Mouse (Mus musculus): ENCODE data around the gene Prkag2.

Prkag2 gene

DNA sequence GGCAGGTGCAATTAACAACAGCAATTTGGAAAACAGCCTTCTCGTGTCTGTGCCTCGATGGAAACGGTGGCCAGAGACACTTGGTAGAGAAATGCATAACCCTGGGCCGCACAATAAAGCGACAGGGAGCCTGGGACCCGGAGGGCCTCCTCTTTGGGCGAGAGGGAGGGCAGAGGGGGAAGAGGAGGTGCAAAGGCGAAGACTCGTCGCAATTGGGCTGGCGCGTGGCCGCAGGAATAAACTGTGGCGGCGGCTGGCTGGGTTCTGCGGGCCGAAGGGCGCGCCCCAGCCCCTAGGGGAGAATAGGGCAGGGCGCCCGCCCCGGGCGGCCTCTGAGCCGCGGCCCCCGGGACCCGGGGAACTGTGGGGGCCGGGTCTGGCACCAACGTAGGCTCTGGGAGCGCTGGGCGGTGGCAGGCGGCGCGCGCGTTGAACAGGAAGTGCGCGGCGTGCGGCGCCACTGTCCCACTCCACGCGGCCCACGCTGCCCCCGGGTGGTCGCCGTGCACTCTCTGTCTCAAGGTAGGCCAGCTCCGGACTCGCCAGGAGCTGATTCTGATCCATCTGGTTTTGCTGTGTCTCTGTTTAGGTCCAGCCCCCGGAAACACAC, at the start of gene Prkag2:
Gene Prkag2, minus strand, starts transcription at position 127 of the 610 bp plus-strand sequence.
- DNase-seq: peak; percentile 69 to 71

DNA sequence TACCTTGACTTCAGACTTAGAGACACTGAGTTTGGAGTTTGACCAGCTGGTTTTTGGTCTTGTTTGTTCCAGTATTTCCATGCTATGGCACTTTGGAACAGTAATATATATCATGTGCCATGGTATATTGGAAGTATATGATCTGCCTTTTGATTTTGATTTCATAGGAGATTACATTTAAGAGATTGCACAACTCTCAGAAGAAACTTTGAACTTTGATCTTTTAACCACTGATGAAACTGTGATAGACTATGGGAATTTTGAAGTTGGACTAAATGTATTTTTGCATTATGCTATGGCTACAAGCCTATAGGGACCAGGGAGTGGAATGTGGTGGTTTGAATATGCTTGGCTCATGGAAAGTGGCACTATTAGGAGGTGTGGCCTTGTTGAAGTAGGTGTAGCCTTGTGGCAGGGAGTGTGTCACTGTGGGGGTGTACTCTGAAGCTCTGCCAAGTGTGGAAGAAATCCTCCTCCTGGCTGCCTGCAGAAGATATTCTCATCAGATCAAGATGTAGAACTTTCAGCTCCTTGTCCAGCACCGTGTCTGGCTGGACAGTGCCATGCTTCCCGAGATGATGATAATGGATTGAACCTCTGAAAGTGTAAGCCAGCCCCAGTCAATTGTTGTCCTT, 49.0 kb upstream of the Prkag2 start:
- no peak for DNase-seq

DNA sequence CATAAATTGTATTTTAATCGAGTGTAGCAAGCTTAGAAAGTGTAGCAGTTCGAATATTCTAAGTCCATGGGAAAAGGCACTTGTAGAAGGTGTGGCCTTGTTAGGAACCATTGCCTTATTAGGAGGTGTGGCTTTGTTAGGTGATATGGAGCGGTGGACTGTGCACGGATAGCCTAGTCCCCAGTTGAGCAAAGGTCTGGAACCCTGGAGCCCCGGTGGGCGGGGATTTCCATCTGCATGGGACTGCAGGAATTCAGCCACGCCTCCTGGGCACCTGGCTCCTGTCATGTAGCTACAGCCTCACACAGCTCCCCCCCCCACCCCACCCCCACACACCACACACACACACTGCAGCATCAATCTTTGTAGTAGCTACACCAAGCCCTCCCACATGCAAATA, 46.3 kb upstream of the Prkag2 start:
- DNase-seq: no peak

GRCm38 (mm10) chr5:25127865-25128264, 27.4 kb upstream of the Prkag2 start:
- no peak for DNase-seq

GRCm38 (mm10) chr5:25125884-25126560, 25.6 kb upstream of the Prkag2 start:
- no peak for DNase-seq

DNA sequence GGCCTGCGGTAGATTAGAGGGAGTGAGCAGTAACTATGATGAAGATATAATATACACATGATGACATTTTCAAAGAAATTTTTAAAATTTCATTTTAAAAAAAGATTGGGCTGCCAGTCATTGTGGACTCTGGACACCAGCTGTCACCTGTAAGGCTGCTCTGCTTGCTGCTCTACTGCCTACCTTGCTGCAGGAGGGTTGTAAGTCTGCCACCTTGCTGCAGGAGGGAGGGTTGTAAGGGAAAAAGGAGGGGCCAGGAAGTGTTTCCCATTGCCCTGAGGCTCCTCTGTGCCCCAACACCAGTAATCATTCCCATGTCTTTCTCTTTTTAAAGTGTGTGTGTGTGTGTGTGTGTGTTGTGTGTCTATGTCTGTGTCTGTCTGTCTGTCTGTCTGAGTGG, 22.1 kb upstream of the Prkag2 start:
- DNase-seq: no peak

GRCm38 (mm10) chr5:25119148-25119547, 18.7 kb upstream of the Prkag2 start:
- DNase-seq: no peak

DNA sequence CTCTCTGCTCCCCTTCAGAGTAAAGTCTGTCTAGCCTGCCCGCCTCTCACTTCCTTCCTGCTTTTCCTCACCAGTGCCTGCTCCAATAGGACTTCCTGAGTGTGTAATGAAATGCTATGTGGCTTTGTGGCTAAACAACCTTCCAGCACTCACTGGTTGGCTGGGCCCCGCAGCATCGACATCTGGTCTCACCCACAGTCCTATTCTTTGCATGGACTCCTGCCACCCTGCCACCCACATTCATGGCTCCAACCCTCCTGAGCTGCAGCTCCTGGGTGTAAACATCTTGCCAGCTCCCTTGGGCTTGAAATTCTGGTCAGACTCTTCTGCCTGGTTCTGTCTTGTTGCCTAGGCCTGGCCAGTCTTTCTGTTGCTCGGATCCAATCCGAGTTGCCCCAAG, 15.6 kb upstream of the Prkag2 start:
- DNase-seq: no peak

GRCm38 (mm10) chr5:25115216-25115615, 14.8 kb upstream of the Prkag2 start:
- no peak for DNase-seq

DNA sequence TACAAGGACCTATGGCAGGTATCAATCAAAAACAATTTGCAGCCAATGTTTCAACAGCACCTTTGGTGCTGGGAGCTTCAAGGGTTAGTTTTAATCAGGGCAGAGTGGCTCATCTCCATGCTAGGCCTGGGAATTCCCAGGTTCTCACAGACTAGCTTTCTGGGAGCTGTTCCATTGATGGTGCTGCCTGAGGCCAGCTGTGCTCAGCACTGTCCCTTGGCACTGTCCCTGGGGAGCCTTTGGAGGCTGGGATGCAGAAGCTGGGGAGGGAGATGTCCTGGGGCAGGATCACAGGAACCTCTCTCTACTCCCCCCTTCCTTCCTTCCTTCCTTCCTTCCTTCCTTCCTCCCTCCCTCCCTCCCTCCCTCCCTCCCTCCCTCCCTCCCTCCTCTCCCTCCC, 13.7 kb upstream of the Prkag2 start:
- no peak for DNase-seq

GRCm38 (mm10) chr5:25110314-25110713, 9.9 kb upstream of the Prkag2 start:
- no peak for DNase-seq

DNA sequence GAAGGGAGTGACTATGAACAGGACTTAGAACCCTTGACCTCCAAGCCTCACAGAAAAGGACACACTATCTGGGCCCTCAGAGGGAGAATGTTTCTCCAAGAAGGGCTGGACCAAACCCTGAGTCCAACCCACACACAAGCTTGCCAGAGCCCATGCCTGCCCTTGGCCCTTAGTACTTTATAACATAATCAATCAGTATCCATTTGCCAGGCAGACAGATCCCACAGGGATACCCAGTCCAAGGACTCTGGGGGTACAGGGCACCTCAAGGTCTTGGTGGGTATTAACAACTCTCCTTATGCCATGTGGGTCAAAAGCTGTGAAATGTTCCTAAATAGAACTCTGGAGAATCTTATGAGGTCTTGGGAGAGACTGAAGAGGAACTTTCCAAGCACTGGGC, 5.3 kb upstream of the Prkag2 start:
- no peak for DNase-seq

GRCm38 (mm10) chr5:25101126-25101523, 683 bp upstream of the Prkag2 start:
- DNase-seq: peak; percentile 47 to 58

GRCm38 (mm10) chr5:25100157-25100515, 306 bp downstream of the Prkag2 start:
- DNase-seq: peak; percentile 20 to 46

DNA sequence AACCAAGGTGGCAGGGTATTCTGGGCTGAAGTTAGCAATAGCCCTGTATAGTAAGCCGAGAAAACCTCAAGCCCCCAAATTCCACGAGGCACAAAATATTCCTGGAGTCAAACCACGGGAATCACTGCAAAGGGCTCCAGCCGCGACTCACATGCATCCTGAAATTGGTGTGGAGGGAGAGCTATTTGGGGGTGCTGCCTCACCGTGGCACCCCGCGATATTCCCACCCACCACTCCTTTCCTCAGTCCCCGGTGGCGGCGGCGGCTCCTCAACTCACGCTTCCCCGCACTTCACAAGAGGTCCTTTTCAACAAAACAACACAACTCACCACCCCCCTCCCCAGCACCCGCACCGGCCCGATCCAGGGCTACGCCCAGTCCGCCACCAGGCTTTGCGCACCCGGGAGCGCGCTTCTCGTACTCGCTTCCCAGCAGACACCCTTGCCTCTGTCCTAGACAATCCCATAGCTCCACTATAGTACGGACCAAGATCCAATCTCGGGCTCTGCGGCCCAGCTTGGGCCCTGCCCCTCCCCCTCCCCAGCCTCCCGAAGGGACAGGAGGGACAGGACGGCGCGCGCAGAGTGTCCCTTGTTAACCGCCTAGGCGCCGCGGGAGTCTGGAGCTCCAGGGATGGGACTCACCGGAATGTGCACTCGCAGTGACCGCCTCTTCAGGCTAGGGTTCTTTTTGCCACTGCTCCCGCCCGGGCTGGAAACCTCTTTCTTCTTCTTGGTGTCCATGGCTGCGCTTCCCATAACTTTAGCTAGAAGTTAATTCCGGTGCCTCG, 880 bp downstream of the Prkag2 start:
- DNase-seq: peak in 1 of 2 experiments; percentile 38

GRCm38 (mm10) chr5:25097891-25098290, 2.6 kb downstream of the Prkag2 start:
- no peak for DNase-seq

GRCm38 (mm10) chr5:25096431-25096830, 4.0 kb downstream of the Prkag2 start:
- no peak for DNase-seq

DNA sequence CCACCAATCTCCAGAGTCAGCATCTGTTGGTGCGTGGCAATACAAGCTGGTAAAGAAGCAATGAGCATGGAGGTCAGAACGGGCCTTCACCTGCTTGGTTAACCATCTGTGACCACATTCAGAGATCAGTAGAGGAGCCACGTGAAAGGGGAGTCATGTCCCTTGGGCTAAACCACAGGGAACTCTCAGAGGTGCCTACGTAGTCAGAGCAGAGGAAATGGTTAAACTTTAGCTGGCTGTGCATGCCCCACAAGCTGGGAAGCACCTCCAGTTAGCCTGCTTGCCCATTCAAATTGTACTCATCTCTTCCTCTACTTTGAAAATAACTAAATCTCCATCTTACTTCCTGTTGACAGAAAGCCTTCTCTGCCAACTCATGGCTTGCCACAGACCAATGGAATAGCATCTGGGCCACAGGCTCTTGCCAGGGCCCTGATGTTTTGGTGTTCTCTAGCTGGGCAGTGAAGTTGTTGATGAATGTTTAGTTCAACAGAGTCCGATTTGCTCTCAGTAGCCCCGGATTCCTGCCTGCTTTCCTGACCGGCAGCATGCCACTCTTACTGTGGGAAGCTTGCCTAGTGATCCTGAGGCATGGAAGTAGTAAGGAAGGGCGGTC, 7.7 kb downstream of the Prkag2 start:
- no peak for DNase-seq

GRCm38 (mm10) chr5:25089258-25089972, 11.0 kb downstream of the Prkag2 start:
- DNase-seq: no peak

DNA sequence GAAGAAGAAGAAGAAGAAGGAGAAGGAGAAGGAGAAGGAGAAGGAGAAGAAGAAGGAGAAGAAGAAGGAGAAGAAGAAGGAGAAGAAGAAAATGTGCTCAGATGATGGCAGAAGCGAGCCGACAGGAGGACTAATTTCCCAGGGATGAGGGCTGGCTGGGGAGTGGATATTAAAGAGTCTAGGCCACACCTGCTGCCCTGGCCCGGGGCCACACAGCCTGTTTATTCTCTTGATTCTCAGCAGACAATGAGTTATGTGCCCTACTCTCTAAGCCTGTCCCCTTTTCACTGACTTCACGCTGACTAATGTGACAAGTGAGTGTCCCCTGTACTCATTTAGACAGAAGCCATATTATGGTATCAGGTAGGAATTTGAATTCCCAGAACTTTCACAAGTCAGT, 11.8 kb downstream of the Prkag2 start:
- DNase-seq: no peak

DNA sequence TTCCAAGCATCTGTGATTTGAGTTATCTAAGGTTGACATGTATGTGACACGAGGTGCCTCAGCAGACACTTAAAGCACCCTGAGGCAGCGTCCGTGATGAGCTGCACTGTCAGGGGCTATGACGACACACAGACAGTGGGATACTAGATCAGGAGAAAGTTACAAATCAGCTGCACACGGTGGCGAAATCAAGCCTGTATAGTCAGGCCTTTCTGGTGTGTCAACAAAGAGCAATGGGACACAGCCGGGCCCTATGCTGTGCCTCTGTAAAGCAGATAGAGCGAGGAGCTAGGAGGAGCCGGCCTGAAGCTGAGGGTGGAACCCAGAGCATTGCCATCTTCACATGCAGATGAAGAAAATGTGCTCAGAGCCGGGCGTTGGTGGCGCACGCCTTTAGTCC, 12.3 kb downstream of the Prkag2 start:
- DNase-seq: no peak

- no peak for DNase-seq
Measured at GRCm38 (mm10) chr5:25087064-25087463, 13.4 kb downstream of the Prkag2 start.
